Mouse (Mus musculus) frontal cortex, adult (tissue): ENCODE results near the gene Csnk1d.

Source experiments
- ATAC-seq: cut with Nextera tagmentation; 2 replicates; pipeline ENCODE4 v1.9.2; 2017; ENCODE audit warnings: mild to moderate bottlenecking, moderate library complexity, mixed read lengths; ENCODE audit not compliant: low TSS enrichment

The Csnk1d gene

DNA sequence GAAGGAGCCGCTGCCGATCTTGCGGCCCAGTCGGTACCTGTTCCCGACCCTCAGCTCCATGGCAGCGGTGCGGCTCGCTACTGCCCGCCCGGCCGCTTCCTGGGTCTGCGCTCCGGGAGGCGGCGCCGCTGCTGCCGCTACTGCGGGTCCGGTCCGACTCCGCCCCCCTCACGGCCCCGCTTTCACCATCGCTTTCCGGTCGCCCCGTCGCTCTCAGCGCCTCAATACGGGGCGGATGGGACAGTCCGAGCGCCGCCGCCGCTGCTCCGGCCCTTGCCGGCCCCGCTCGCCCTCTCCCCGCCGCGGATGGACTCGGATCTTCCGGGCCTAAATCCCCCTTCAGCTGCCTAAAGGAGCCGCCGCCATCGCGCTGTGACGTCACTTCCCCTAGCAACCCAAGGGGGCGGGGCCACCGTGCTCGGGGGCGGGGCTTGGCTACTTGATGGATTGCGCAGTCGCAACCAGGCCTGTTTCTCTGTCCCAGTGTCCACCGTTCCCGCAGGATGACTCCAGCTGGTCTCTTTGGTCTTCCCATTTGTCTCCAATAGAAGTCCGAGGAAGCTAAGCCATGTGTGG lies at the start of gene Csnk1d:
Gene Csnk1d, minus strand, starts transcription at position 380 of the 576 bp plus-strand sequence.
- ATAC-seq = peak; percentile 77

GRCm38 (mm10) chr11:121039302-121039701 lies 48.2 kb upstream of the Csnk1d start, which contains the start of gene Cd7:
TSS of gene Cd7 (minus strand) at chr11:121039418.
- ATAC-seq = no peak

GRCm38 (mm10) chr11:121038366-121039240 lies 47.5 kb upstream of the Csnk1d start:
- ATAC-seq = peak; percentile 87

DNA sequence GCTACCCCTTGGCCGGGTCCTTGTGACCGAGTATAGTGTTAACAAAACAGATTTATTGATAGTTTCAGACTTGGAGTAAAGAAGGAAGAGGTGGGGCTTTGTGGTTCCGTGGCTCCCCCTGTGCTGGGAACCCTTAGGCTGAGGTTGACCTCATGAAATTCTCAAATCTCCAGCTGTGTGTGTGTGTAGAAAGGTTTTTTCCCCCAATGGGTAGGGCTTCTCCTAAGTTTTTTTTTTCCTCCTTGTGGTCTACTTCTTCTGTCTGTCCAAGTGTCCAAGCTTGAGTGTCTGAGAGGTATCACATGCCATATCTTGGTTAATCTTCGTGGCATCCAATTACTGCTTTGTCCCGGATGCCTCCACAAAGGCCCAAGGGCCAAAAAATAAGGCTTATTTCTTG lies 42.0 kb upstream of the Csnk1d start:
- no peak for ATAC-seq

DNA sequence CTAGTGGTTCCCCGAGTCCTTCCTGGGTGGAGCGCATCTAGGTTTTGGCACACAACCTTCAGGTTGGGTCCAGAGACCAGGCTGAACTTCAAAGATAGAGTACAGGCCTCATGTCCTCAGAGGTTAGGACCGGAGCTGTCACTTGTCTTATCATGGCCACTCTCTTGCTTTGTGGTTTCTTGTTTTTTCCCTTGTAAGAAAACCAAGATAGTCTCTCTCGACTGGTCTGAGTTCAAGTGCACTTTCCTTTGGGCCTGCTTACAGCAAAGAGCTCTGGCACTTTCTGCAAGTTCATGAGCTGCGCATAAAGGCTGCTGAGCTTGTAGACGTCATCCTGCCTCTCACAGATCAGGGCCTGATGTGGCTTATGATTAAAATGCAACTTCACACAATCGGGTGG lies 36.1 kb upstream of the Csnk1d start:
- no peak for ATAC-seq

DNA sequence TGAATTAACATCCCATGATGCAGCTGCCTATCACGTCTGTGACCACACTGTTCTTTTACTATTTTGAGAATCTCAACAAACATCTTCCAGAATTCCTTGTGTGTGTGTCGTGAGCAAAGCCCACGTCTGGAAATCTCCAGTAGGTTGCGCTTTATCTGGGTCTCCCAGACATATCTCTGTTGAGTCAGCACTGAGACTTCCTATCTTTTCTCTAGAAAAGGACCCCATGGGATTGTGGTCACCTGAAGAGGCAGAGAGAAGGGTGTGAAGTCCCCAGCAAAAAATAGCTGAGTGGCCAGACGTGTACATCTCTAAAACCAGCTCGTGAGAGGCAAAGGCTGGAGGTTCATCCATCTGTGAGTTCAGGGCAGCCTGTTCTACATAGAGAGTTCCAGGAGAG lies 33.0 kb upstream of the Csnk1d start:
- ATAC-seq = peak; percentile 76; the same call in 1 of the 2 replicates

DNA sequence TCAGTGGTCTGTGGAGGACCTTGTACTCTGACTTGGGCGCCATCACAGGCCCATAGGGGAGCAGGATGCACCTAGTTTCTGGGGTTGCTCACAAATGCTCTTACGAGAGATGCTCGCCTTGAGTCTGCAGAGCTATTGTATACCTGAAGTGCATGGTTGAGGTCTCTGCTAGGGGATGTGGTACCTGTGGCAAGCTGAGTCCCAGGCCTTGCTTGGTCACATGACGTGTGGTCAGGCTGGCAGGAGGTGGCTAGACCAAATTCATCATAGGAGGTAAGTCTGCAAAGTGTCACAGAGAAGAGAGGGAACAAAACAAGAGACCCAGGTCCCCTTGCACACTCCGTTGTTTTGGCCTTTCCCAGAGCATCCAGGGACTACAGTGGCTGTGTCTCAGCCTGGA lies 28.4 kb upstream of the Csnk1d start:
- ATAC-seq = no peak

GRCm38 (mm10) chr11:121017703-121018102 lies 26.6 kb upstream of the Csnk1d start:
- ATAC-seq = peak; percentile 55; the same call in 1 of the 2 replicates

- peak; percentile 3; the same call in 1 of the 2 replicates for ATAC-seq
Observed at GRCm38 (mm10) chr11:121015472-121015871, 24.3 kb upstream of the Csnk1d start.

DNA sequence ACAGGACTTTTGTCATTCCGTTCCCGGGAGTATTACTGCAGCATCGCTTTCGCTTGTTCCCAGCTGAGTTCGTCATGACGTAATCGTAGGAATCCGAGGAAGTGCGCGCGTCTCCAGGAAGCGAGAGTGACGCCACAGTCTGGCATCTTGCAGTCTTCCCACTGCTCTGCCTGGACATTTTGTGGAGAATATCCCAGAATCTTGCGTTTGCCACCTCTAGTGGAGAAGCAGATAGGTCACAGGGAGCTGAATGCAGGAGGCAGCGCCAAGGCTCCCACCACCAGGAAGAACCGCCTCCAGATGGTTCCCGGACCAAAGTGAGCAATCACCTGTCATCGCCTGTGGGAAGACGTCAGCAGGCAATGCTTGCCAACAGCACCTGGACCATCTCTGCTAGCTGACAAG lies 23.8 kb upstream of the Csnk1d start:
- peak; percentile 64 for ATAC-seq

- ATAC-seq = no peak
Observed at GRCm38 (mm10) chr11:121013656-121014055, 22.5 kb upstream of the Csnk1d start.

DNA sequence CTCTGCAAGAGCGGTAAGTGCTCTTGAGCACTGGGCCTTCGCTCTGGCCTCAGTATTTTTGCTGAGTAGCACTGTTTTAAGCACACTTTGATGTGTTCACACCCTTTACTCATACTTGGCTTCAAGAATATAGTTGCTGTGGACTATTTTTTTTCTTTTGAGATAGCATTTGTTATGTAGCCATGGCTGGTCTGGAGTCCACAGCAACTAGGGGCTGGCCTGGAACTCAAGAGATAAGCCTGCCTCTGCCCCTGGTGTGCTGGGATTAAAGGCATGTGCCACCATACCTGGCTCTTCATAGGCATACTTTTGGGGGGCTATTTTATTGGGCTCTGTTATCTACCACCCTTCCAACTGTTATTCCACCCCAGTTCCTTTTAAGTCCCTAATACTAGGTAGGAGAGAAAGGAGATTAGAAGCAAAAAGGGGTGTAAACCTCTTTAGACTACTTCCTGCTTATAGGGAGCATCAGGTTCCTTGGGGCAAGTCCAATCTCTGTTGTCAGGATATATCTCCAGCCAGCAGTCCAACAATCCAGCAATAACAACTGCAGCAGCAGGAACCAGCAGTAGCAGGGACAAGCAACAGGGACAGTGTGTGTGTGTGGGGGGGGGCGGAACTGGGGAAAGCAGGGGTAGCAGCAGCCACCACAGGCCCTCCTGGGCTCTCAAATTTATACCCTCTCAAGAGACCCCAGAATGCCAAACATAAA lies 19.1 kb upstream of the Csnk1d start:
- ATAC-seq = no peak

DNA sequence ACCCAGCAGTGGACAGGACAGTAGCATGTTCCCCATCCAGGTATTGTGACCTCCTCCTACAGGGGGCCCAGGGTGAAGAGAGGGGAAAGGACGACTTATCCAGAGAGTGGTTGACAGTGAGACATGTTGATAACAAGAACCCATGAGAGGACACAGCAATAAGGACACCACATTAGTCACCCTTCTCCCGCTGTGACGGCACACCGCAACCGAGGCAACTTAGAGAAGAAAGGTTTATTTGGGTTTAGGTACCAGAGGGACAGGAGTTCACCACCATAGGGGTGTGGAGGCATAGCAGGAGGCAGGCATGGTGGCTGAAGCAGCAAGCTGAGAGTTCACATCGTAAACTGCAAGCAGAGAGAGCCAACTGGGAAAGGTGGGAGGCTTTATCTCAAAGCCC lies 15.1 kb upstream of the Csnk1d start:
- ATAC-seq = no peak

DNA sequence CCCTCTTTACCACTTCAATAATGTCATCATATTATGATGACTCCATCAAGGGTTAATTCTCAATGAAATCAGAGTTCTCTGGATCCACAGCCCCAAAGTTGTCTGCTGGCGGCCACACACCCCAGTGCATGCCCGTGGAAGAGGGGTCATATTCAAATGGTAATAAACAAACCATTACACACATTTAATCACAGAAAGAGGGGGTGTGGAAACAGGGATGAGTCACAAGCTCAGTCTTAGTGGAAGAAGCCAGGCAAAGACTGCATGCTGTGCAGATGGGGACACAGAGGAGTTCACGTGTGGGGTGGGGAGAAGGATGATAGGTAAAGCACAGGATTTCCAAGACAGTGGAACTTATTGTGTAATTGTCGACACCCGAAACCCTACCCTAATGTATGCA lies 13.2 kb upstream of the Csnk1d start:
- peak; percentile 77; the same call in 1 of the 2 replicates for ATAC-seq

DNA sequence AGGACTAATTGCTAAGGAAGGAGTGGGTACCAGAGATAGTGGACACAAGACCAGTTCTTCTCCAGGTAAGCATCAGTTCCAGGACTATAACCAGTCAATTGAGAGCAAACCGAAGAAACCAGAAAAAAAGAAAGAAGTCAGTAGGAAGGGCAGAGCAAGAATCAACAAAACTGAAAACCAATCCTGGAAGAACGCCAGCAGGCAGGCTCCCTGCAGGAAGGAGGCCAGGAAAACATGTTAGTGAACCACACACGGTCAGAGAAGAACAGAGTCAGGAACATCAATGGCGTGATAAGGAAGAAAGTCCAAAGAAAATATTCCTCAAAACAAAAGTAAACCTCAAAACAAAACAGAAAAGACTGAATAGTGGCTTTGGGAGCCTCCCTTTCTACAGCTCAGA lies 10.8 kb upstream of the Csnk1d start:
- ATAC-seq = no peak

DNA sequence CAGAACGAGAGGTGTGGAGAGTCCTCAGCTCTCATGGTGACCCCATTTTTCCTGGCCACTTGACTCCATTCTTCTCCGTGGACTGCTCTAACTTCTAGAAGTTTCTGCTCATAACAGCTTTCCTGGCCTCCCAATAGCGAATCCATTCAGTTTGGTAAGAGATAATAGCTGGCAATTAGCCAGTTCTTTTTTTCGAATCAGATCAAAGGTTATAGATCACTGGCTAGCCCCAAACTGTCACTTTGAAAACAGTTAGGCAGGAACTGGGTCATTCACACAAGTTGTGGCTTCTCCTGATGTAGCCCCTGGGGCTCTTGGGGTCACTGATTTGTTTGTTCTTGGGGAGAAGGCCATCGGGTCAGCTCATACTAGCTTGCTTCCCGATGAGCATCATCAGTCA lies 3.6 kb upstream of the Csnk1d start:
- no peak for ATAC-seq

- ATAC-seq = no peak
Observed at GRCm38 (mm10) chr11:120993586-120993985, 2.5 kb upstream of the Csnk1d start.

- ATAC-seq = no peak
Observed at GRCm38 (mm10) chr11:120993080-120993479, 1.9 kb upstream of the Csnk1d start.

GRCm38 (mm10) chr11:120991791-120992190 lies 661 bp upstream of the Csnk1d start:
- ATAC-seq = peak; percentile 6; the same call in 1 of the 2 replicates

DNA sequence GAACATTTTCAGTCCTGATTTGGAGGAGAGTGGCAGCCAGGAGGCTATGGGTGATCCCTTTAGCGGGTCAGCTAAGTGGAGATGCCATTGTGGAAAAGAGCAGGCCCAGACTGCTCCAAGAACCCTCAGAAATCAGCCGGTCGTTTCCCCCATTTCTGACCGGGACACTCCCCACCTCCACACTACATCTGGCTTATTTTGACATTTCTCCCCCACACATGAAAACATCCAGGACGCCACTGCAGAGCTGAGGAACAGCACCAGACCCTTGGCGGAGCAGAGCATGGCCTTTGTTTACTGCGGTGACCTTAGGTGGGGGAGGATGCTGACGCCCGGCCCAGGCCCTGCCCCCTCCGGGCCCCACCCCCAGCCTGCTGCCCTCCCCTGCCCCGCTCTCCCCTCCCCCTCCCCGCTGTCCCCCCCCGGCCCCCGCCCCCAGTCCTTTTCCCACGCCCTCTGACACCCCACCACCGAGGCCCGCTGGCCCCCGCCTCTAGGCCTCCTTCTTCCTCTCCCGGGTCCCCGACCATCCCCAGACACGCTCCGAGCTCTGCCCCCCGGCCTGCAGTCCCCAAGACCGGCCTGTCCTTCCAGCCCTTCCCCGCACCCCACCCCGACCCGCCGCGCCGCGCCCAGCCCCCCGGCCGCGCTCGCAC lies 876 bp downstream of the Csnk1d start:
- ATAC-seq = no peak

DNA sequence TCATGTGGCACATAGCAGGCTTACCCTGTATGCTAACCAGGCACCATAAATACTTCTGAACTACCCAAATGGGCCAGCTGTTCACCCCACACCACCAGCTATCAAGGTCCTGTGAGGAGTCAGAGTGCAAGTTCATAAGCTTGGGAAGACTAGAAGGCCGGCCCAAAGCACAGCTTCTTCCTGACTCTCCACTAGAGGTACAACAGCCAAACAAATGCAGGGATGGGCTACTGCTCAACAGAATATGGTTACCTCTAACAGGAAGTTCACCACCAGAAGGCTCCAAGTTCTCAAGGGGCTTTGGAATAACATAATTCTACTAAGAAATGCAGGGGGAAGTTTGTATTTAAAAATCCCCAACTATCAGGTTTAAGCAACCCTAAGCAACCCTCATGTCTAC lies 1.6 kb downstream of the Csnk1d start:
- no peak for ATAC-seq

GRCm38 (mm10) chr11:120988410-120988809 lies 2.7 kb downstream of the Csnk1d start:
- no peak for ATAC-seq
